Mouse (Mus musculus) effector memory CD4-positive, alpha-beta T cell, adult 5 months (primary cell): Measurements from ENCODE around the gene A030005L19Rik. TPM values are rescaled to one million over a fixed set of nuclear protein-coding genes. Genes with fewer than 3 reads are reported as not detected.

Experiments
- polyA plus RNA-seq: library from polyadenylated mRNA; unstranded; fragments of 100-300 nt; shearing (Covaris generic); gene quantifications from one replicate; pipeline ENCODE4 v1.2.1, GENCODE M21; 2017

A030005L19Rik gene
- not detected for polyA plus RNA-seq

DNA sequence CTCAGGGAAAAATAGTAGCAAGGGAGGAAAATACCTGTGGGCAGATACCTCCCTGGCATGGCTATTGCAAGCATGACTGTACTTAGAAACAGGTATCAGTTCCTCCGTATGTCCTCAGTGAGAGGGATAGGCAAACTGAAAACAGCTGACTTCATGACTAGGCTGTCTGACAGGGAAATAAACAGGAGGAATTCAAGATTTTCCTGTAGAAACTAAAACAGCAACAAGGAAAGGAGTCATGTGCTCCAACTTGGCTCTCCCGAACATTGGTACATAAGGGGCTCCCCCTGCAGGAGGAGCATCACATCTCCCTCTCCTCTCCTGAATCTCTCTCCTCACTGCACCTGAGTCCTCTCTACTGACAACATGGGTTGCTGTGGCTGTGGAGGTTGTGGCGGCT lies at the start of gene A030005L19Rik:
Gene A030005L19Rik, plus strand, starts transcription at position 301 of the 400 bp plus-strand sequence.

DNA sequence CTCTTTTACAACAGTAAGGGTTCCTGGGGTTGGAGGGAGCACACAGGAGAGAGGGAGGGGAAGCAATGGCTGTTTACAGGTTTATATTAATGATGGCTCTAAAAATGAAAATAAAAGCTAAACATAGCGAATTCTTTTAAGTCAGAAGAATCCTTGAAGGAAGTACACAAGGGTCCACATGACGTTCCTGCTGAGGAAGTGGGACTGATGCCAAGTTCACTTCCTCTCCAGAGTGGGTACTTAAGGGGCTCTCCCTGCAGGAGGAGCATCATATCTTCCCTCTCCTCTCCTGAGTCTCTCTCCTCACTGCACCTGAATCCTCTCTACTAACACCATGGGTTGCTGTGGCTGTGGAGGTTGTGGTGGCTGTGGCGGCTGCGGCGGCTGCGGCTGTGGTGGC lies 11.5 kb downstream of the A030005L19Rik start, which contains the start of gene A030014E15Rik:
Gene A030014E15Rik, plus strand, starts transcription at position 268 of the 400 bp plus-strand sequence.

DNA sequence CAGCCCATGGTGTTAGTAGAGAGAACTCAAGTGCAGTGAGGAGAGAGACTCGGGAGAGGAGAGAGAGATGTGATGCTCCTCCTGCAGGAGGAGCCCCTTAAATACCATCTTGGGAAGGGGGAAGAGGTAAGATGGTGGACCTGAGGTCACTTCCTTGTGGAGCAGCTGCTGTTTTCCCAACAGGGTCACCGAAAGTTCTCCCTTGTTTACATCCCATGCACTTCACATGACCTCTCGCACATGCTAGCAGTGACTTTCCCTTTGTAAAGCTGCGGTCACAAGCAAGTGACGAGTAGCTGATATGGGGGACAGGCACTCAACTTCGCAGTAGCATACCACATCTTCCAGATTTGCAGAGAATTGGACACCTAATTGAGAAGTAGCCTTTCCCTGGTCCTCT lies 18.2 kb downstream of the A030005L19Rik start, which contains the start of gene Gm6217:
Gene Gm6217, minus strand, starts transcription at position 74 of the 400 bp plus-strand sequence.

DNA sequence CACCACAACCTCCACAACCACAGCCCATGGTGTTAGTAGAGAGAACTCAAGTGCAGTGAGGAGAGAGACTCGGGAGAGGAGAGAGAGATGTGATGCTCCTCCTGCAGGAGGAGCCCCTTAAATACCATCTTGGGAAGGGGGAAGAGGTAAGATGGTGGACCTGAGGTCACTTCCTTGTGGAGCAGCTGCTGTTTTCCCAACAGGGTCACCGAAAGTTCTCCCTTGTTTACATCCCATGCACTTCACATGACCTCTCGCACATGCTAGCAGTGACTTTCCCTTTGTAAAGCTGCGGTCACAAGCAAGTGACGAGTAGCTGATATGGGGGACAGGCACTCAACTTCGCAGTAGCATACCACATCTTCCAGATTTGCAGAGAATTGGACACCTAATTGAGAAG lies 30.2 kb downstream of the A030005L19Rik start, which contains the start of gene A030003K21Rik:
Gene A030003K21Rik, minus strand, starts transcription at position 94 of the 400 bp plus-strand sequence.

DNA sequence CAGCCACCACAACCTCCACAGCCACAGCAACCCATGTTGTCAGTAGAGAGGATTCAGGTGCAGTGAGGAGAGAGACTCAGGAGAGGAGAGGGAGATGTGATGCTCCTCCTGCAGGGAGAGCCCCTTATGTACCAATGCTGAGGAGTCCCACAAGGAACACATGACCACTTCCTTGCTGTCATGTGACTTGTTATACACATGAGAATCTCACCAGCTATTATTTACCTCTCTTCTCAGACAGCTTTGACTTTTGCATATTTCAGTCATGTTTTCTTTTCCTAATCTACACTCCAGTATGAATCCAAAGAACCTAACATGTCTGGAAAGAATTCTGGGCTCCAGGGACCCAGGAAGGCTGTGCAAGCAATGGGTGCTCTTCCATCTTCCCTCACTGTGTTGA lies 42.8 kb downstream of the A030005L19Rik start, which contains the start of gene Gm7544:
Gene Gm7544, minus strand, starts transcription at position 101 of the 400 bp plus-strand sequence.

DNA sequence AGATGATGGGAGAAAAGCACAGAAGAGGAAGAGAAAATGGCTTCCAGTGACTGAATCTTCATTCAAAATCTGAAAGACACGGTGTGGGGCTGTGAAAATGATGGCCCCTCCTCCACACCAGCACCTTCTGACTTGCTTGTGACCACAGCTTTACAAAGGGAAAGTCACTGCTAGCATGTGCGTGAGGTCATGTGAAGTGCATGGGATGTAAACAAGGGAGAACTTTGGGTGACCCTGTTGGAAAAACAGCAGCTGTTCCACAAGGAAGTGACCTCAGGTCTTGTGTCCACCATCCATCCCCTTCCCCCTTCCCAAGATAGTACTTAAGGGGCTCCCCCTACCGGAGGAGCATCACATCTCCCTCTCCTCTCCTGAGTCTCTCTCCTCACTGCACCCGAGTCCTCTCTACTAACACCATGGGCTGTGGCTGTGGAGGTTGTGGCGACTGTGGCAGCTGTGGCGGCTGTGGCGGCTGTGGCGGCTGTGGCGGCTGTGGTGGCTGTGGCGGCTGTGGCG lies 46.8 kb downstream of the A030005L19Rik start, which contains the start of gene Gm47955:
Gene Gm47955, plus strand, starts transcription at position 417 of the 516 bp plus-strand sequence.

Other genes starting within 250 kb of the A030005L19Rik start
- gene Mff, start 188.4 kb upstream of the A030005L19Rik start, polyA plus RNA-seq, result 137 TPM
- gene Tm4sf20, start 144.9 kb upstream of the A030005L19Rik start, polyA plus RNA-seq, result not detected
- gene Gm47791, start 142.1 kb upstream of the A030005L19Rik start, polyA plus RNA-seq, result not detected
- 138 TPM for gene Agfg1, start 73.8 kb upstream of the A030005L19Rik start, polyA plus RNA-seq
- not detected for gene A030014E15Rik, start 11.6 kb downstream of the A030005L19Rik start, polyA plus RNA-seq
- not detected for gene Gm6217, start 18.1 kb downstream of the A030005L19Rik start, polyA plus RNA-seq
- not detected for gene A030003K21Rik, start 30.1 kb downstream of the A030005L19Rik start, polyA plus RNA-seq
- gene Gm7544, start 42.7 kb downstream of the A030005L19Rik start, polyA plus RNA-seq, result not detected
- not detected for gene Gm47955, start 47.0 kb downstream of the A030005L19Rik start, polyA plus RNA-seq
- not detected for gene Gm47959, start 87.2 kb downstream of the A030005L19Rik start, polyA plus RNA-seq
- not detected for gene Slc19a3, start 125.1 kb downstream of the A030005L19Rik start, polyA plus RNA-seq
- gene Krtap28-10, start 129.2 kb downstream of the A030005L19Rik start, polyA plus RNA-seq, result not detected
- gene Gm47969, start 131.6 kb downstream of the A030005L19Rik start, polyA plus RNA-seq, result not detected
- gene A030005K14Rik, start 146.1 kb downstream of the A030005L19Rik start, polyA plus RNA-seq, result not detected
- not detected for gene Krtap28-13, start 147.6 kb downstream of the A030005L19Rik start, polyA plus RNA-seq
- not detected for gene Ccl20, start 203.4 kb downstream of the A030005L19Rik start, polyA plus RNA-seq
- gene Daw1, start 246.4 kb downstream of the A030005L19Rik start, polyA plus RNA-seq, result not detected